Mouse (Mus musculus) naive thymus-derived CD4-positive, alpha-beta T cell, adult 2 months (primary cell): ENCODE measurements around the gene Sh3pxd2a.

ENCODE experiments used
- DNase-seq: peaks from one replicate; pipeline ENCODE4 v3.0.0-alpha.2; 2011; ENCODE audit warnings: low read depth

Gene Sh3pxd2a

DNA sequence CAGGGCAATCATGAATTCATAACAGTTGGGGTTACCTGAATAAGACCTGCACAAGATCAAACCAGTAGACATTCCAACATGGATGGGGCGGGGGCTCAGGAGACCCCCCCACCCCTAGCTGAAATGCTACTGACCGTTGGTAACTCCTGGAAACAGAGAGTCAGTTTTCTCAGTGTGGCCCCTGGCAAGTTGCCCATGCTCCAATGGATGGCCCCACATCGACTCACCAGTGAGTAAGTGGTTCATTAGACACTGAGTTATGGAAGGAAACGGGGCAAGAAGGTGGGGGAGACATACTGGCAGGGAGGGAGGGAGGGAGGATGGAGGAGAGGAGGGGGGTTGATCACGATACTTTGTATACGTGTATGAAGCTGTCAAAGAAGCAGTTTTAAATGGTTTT is 8.2 kb downstream of the Sh3pxd2a start:
- no peak for DNase-seq

DNA sequence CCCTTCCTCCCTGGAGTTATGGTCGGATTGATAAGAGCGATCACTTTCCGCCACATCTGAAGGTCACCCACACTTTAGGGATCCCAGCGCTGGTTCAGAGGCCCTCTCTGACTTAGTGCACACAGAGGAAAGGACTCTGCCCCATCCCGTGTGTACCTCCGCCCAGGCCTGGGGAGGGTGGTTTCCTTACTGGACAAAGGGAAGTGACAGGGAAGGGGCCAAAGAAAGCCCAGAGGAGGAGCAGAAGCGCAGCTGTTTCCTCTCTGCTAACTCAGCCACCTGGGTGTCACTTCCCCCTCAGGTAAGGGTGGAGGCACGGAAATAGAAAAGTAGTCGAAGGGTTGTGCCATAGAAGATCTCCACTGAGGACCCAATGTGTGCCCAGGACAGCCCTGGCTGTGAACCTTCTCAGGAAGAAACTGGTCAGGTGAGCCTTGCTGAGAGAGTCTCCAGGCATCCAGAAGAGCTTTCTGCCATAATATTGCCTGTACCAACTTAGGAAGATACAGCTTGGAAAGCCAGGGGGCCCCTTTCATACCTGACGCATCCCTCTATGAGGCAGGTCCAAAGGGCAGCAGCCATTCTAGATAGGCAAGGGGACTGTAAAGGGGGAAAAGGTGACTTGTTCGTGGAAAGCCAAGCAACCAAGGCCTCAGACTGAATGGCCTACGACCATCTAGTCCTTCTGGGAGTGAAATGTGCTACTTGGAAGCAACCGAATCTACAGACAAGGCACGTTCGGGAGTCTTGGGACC is 9.0 kb downstream of the Sh3pxd2a start:
- DNase-seq = peak; percentile 20

DNA sequence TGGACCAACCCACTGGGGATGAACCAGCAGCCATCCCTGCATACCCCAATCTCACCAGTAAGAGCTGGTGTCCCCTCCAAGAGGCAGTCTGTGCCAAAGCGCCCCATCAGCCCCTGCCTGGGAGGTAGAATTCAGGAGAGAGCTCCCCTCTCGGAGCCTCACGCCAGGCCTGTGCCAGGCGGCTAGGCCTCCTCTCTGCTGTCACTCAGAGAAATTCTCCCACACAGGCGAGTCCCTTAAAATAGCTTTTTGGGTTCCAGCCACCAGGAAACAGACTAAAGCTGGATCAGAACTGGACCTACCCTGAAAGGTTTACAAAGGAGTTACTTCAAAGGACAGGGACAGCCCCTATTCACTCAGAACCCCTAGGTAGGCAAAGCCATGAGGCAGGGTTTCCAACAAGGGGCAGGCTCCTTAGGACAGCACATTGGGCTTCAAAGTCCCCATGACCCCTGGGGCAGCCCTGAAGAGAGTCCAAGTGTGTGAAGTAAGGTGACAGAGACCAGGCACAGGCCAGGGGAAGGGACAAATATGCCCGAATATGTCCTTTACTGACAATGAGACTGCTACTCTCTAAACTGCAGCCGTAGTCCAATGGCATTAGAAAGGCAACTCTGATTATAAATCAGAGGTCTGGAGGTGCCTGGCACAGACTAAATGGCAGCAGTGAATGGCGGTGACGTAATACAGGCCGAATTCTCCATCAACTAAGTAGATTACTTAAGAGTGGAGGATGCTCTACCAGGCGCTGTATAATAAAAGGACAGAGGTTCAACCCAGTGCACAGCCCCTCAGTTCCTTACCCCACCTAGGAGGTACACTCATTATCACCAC is 9.8 kb downstream of the Sh3pxd2a start:
- DNase-seq = peak; percentile 9

DNA sequence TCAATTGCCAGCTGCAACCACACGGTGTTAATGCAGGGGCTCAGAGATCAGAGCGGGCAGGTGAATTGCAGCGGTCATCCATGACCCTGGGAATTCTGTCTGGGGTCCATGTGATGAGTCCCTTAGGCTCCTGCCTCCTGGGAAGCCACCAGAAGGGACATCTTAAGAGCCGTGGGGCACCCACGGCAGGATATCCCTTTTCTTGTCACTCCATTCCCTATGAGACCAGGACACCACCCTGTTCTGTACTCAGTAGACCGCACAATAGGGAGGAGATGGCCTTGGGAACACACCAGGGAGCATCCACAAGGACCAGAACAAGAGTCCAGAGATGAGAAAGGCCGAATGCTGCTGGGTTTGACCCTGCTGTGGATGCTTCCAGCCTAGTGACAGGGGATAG is 10.8 kb downstream of the Sh3pxd2a start:
- DNase-seq = peak; percentile 5

DNA sequence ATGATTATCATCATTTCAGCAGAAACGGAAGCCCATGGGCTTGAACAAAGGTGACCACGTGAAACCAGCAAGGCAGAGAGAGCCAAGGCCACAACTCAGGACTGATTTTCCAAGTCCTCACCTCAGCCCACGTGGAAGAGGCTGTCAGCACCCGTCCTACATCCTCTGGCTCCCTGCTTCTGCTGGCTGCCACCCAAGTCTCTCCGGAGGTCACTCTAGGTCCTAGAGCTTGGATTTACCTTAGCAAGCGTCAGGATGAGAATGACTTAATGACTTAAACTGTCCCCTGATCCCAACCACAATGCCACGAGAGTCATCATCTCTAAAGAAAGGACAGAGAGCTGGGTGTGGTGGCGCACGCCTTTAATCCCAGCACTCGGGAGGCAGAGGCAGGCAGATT is 11.5 kb downstream of the Sh3pxd2a start:
- no peak for DNase-seq

DNA sequence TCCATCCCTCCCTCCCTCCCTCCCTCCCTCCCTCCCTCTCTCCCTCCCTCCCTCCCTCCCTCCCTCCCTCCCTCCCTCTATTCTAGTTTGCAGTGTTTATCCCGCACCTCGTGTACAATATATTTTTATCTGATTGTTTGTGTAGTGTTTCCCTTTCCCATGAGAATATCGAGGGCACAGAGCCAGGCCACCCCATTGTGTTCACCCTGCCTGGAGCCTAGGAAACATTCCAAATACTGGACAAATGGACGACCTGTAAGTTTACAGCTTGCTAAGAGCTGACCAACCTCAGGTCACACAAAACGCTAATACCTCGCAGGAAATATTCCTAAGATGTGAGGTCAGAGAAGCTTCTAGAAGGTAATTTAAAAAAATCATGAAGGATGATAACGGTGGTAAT is 12.0 kb downstream of the Sh3pxd2a start:
- DNase-seq = no peak

DNA sequence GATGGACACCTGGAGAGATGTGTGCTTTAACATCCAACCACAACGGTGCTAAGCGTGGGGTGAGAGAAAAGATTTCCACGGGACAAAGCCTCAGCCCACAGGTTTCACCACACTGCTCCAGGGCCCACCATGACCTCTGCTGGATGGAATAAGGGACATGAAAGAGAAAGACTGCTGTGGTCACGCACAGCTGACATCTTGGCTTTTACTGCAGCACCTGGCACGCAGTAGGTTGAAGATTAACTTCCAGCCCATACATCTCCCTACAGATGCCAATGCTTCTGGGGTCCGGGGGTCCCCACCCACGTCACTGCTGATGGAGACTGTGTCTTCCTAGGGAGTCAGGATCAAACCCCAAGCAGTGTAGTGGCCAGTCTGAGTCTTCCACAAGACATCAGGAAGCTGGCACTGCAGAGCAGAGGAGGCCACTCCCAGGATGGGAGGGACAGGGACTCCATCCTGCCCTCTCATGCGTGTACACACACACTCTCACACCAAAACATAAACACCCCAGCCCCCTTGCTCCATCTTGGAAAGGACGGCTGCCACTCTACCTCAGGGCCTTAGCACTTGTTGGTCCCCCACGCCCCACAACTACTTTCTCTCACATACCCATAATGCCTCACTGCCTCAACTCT is 12.6 kb downstream of the Sh3pxd2a start:
- DNase-seq = peak; percentile 65

DNA sequence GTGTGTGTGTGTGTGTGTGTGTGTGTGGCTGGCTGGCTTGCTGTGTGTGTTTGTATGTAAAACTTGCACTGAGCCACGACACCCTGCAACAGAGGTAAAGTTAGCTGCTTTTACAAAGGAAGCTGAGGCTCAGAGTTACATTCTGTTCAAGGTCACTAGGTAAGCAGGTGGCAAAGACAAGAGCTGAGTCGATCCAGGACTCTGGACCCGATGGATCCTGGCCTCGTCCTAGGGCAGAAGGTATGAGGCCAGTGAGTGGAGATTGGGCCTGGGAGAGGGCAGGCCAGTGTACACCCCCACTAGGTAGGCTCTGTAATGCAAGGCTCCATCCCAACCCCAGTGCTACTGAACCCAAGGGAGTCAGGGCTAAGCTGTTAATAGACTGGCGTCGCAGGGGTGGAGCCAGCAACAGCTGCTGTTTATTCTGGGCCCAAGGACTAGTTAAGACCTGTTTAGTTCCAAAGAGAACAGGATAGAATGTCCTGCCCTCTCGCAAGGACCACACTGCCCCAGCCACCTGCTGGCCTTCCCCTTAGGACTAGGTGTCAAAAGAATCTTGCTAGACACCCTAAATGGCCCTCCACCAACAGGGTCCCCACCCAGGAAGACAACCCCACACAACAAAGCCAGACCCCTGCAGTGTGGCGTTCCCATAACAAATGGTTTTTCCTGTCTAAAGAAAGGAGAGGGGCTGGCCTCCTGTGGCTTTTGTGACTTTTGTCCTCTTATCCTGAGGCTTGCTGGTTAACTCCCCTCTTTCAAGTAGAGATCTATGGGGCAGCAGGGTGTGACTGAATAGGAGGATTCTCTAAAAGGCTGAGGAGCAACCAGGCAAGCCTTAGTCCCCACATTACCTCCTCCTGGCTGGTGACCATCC is 13.7 kb downstream of the Sh3pxd2a start:
- peak; percentile 66 for DNase-seq

DNA sequence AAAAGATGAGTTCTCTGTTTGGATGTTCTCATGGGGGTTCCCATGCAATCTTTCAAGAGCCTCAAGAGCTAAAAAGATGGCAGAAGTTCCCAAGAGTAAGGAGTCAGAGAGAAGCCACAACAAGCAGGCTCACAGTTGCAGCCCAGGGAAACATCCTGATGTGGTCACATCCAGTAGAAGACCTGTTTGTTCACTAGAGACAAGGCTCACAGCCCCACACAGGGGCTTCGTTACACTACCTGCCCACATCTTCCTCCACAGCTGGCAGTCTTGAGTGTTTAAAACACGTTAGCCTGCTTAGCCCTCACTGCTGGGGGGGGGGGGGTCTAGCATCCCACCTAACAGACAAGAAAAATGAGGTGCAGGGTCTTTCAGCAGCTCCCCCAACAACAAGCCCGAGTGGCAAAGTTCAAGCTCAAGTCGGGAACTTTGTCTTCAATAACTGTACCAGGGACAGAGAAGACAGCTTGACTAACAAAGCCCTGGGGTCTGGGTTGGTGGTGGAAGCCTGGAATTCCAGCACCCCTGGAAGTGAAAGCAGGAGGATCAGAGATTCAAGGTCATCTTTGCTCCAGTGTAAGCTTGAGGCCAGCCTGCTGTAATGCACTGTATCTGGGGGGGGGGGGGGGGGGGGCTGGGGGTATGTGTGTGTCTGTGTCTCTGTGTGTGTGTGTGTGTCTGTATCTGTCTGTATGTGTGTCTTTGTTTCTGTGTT is 14.5 kb downstream of the Sh3pxd2a start:
- DNase-seq = peak; percentile 59

DNA sequence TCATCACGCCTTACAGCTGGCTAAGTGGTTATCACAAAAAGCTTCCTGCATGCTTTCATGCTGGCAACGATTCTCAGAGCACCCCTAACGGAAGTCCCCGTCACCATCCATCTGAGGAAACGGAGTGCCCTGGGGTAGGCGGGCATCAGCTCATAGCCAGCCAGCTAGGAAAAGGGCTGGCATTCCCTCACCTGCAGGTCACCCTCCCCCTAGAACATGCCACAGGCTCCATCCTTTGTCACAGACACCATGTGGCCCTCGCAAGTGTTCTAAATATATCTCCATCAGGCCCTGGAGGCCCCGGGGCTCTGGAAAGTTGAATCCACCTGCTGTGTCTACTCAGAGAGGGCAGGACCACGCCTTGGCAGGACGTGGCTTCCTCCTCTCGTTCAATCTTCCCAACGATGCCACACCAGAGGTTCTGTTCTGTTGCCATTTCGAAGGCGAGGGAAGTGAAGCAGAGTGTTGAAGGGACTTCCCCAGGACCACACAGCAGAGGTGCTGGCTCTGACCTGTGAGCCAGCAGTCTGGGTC is 15.5 kb downstream of the Sh3pxd2a start:
- DNase-seq = peak; percentile 75

DNA sequence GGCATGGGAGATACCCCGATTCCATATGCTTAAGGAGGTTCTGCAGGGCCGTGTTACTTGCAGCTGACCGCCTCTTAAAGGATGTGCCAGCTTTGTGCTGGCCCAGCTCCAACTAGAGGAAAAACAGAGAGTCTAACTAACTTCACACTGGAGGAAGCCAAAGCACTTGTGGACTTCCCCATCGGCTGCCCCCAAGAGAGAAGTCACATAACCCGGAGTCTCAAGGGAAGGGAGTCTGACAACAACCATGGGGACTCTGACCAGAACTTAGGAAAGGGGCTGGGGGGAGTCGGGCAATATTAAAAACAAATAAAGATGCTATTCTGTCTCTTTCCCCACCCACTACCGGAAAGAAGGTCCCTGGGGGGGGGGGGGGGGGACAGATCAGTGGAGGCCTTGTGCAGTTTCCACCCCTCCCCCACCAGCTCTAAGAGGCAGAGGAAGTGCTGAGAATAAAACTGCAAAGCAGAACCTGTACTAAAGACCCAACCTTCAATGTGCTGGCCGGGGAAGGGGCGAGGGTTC is 17.3 kb downstream of the Sh3pxd2a start:
- DNase-seq = peak; percentile 86

DNA sequence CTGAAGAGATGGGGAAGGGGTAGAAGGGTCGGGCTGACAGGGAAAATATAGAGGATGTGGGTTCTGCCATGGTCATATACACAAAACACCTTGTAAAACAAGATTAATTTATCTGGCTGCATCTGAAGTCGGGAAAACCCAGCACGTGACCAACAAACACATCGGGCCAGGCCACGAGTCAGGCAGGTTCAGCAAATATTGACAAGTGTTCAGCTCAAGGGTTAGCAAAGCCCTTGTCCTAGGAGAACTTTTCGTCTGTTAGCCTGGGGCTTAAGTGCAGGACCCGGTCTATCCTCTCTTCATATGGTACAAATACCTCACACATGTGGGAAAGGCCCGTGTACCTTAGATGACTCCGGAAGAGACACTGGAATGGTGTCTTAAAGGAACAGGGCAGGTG is 18.1 kb downstream of the Sh3pxd2a start:
- DNase-seq = peak; percentile 38

DNA sequence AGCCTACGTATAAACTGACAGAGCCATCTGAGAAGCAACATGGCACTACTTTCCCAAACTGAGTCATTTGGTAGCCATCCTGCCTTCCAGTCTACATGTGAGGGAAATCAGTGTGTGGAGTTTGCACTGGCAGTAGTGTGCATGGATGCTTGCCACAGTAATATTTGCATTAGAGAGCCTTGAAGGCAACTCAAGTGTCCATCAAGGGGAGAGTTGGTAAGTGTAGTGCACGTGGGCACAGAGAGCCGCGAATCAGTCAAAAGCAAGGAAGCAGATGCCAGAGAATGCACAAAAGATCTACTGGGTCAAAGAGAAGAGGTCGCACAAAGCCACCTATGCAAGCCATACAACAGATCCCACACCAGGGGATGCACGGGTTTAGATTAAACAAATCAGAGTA is 18.5 kb downstream of the Sh3pxd2a start:
- DNase-seq = no peak

DNA sequence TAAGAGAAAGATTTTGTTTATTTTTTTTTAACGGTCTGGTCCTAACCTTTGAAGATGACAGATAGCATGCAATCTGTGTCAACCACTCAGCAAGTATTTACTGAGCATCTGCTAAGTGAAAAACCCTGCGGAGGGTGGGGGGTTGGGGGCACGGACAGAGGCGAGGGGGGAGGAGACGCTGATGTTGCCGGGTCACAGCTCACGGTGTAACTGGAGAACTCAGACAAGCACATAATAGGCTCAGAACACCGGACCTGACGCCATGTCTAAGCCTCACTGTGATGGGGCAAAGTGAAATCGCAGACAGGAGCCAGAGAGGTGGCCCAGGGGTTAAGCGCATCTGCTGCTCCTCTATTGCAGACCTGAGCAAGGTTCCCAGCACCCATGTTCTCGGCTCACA is 19.7 kb downstream of the Sh3pxd2a start:
- no peak for DNase-seq

DNA sequence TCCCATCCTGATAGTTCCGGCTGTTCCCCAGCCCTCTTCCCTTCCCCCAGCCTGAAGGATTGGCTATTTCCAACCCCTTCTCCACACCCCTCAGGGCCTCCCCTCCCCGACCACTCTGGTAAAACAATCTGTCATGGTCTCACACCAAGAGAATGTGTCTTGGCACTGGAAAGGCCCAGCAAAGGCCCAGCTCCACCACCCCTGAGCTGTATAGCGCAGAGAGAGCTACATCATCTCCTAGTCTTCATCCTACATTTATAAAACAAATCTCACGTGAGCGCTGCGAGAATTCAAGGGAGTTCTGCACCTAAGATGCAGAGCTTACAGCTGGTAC is 21.9 kb downstream of the Sh3pxd2a start:
- no peak for DNase-seq

DNA sequence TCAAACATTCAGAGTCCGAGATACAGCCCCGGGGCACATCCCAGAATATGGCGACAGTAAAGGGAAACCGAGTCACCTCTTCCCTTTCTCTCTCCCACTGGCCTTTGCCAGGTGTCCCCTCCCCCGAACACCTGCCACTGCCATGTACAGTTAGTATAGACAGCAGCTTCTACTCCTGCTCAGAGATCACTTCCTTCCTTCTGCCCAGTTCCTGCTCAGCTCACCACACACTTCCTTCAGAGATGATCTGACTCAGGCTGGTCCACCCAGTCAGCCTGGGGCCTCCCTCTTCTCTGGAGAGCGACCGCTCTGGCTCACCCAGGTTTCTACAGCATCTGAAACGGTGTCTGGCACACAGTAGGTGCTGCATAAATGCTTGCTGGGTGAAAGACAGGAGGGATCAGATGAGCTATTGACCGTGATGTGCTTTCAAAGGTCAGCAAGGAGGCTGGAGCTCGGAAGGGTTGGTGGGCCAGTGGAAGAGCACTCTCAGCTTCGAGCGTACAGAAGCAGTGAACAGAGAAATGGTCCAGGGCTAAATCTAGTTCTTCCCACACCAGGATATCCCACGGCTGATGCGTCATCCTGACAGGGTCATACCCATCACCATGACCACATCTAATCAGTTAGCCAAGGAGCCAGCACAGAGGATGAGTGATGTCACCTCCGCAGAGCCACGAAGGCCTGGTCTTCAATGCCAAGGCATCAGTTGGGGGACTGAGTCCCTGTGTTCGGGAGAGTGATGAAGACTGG is 22.5 kb downstream of the Sh3pxd2a start:
- DNase-seq = peak; percentile 66

DNA sequence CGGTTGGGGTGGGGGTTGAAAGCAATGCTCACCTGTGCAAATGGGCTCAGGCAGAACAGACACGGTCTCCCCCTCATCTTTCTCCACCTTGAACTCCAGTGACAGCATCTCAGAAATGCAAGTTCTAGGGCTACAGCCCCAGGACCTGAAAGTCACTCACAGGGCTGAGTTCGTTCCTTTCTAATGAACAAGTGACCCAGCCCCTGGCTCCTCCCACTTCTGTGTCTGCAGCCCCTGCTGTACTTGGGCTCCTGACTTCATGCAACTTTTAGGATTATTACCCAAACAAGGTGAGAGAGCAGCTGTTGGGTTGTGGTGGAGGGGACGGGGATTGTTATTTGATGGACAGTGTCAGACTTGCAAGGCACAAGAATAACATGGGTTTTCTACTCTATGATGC is 23.2 kb downstream of the Sh3pxd2a start:
- DNase-seq = no peak

DNA sequence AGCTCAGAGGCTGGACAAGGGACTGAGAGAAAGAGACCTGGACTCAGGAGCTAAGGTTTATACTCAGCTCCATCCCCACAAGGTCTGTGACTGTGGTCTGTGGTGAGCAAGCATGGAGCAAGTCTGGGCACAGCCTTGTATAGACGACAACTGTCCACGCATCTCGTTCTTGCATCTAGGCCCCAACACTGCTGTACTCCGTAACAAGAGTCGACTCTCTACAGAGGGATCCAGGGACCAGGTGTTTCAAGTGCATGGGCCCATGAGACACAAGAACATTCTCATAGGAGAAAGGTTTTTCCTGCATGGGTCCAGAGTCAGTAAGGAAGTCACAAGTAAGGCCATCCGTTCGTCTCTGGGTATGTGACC is 23.8 kb downstream of the Sh3pxd2a start:
- DNase-seq = no peak

DNA sequence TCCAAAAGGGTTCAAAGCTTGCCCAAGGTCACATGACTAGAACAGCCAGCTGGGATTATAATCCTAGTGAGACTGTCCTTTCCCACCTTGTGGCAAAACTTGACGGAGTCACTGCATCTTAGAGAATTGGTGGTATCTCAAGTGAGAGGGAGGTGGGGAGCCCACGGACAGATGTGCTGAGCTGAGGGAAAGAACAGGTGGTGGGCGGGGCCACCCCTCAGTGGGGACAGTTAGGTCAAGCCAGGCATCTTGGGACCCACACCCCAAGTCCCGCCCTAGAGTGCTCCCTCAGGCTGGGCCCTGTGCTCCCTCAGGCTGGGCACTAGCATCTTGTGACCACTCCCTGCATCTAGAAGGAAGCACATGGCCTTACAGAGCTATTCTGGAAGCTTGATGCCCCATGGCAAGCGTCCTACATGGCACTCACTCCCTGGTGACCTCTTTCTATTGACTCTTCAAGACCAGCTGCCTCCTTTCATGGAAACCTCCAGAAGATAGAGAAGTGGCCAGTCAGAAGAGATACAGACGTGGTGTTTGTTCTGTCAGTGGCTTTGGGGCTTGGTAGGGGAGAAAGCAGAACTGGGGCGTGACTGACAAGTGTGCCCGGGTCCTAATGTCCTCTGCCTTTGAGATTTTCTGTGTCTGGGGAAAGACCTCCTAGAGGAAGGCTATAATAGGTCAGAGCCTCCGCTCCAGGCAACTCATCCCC is 24.3 kb downstream of the Sh3pxd2a start:
- no peak for DNase-seq

DNA sequence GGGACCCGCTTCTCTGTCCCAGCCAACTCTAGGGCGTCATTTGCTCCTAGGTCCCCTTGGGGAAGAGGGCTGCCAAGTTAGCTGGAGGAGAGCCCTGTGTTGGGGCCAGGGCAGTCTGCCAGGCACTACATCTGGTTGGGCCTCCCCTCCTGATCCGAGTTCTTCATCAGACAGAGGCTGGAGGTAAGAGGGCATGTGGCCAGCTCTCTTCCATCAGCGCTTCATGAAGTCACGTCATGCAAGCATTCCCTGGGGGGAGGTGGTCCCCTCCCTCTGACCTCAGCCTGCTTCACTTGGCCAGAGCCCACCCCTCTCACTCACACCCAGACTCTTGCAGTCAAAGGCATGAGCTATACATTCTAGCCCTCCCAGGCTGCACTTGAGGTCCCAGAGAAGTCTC is 25.8 kb downstream of the Sh3pxd2a start:
- DNase-seq = no peak
